Mouse (Mus musculus) lung, adult 18-20 months (tissue): ENCODE results near the gene Ascc2.

Source experiments
- DNase-seq, 2 experiments: peaks; one replicate each; pipeline ENCODE4 v3.0.0; 2022; ENCODE audit warnings: mixed read lengths in 2 of 2

Ascc2 gene

DNA sequence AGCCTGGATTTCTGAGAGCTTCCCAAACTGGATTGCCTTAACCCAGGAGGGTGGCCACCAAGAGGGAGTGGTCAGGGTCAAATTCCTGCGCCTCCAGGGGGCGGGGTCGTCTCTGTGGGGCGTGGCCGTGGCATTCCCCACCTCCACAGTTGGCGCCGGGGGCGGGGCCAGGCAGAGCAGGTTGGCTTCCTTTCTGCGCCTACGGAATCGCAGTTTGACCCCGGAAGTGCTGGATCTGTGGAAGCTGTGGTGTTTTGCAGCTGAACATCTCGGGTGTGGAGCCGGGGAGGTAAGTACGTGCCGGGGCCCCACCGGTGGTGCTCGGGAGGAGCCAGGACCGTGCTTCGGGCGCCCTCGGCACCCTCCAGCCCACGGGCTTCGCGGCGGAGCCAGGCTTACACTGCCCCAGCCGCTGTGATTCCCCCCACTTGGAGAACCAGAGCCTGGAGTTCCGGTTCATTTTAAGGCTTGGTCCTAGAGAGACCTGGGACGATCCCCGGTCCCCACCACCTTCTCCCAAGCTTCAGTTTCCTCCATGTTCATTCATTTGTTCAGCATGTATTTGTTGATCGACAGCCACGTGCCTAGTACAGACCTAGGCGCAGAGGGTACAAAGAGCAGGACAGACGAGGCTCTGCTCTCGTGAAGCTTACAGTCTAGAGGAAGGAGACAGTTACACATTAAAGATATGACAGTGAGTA, at the start of gene Ascc2:
Gene Ascc2 (plus strand): TSS at position 214 of the 701 bp plus-strand sequence.
- DNase-seq, result peak; percentile 97 to 98

DNA sequence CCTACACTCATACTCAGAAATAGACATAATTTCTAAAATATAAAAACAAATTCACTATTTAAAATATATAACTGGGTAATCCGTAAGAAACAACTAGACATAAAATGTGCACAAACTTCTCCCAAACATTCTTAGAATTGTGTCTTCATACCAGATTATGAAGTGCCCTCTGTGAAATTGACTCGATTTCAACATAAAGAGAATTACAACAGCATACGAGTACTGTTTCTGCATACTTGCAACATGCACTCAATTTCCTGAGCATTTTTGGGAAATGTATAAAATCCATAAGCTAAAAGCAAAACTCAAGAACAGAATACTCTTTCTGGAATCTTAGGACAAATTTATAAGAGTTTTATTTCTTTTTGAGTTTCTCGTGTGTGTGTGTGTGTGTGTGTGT, 45.7 kb upstream of the Ascc2 start:
- DNase-seq, result no peak

DNA sequence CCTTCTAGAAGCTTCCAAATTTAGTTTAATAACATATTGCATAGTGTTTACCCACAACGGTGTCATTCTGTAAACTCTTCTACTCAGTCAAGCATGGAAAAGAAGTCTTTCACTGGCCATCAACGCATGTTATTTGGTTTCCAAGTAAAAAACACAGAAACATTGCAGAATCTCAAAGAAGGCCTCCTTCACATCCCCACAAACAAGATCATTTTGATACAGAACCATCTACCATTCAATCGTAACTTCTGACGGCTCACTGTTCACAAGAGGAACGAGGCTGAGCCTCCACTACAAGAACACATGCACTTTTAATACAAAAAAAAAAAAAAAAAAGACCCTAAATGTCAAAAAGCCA, 44.1 kb upstream of the Ascc2 start:
- no peak for DNase-seq

DNA sequence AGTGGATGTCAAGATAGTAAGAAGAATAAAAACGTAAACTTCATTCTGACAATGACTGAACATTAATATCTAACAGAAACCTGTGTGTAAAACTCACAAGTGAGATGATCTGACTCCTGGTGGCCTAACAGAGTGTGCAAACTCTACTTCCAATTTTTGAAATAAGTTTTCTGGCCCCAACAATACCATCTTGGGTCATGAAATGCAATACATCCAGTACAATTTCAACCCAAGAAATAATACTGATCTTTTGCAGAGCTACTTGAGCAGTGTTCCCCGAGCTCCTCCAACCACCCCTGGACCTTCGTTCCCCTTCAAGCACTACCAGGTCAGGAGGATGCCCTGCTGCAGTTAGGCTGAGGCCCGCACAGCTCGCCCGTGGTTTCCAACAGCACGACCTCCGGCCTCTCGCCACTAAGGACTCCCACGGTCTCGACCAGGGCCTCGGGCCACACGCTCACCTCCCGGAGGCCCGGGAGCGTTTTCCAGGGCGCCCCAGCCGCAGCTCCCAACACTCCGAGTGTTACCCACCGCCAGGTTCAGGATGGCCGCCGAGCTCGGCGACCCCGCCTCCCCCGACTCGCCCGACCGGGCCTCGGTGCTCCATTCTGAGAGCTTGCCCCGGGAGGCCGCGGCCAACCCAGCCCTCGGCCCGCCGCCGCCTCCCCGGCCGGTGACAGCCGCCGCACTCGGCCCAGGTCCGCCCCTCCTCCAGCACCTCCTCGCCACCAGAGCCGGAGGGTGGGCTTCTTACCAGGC, 43.5 kb upstream of the Ascc2 start:
- peak; percentile 44 to 49 for DNase-seq

DNA sequence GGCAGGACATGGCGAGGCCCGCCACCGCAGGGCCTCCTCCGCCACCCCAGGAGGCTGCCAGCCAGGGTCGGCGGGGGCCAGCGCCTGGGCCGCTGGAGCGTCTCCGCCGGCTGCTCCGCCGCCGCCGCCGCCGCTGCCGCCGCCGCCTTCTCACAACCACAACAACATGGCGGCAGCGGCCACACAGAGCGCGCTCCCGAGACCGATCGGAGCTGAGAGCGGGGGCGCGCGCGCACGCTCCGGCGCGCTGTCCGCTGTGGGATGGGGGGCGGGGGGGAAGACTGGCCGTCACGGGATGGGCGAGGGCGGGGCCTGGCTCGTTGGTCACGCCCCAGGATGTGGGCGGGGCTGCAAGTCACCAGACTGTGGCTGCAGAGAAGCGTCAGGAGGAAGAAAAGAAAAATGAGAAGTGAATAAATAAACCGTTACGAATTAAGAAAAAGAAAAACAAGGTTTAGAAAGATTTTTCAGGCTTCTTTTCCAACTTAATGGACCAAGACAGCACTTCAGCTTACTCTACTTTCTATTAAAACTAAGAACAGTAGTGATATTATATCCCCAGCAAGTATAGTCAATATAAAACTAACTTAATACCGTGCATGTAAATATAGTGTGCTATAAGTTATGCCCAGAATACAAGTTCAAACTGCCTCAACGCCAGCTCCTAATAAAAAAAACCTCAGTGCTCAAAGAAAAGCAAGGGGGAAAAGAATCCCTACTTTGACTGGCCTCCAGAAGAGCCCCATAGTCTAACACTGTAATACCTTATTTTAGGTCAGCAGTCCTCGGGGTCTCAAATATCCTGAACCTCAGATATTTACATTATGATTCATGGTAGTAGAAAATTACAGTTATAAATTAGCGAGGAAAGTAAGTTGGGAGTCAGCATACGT, 42.7 kb upstream of the Ascc2 start, which contains the start of gene Mtmr3:
Gene Mtmr3 (minus strand): TSS at position 256 of the 893 bp plus-strand sequence.
- DNase-seq, result peak; percentile 95 to 96

DNA sequence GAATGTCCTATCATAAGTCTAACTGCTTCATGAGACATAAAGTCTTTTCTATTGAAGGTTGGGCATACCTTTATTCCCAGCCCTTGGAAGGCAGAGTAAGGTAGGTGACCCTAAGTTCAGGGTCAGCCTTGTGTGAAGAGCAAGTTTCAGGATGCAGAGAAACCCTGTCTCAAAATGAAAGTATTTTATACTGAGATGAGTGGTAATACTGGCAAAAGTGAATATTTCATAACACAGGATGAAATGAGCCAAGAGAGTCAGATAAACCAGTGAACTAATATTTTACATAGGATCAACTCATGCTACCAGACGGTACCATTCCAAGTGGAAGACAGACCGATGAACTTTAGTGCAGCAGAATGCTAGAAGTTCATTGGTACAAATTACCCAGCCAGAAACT, 39.1 kb upstream of the Ascc2 start:
- no peak for DNase-seq

DNA sequence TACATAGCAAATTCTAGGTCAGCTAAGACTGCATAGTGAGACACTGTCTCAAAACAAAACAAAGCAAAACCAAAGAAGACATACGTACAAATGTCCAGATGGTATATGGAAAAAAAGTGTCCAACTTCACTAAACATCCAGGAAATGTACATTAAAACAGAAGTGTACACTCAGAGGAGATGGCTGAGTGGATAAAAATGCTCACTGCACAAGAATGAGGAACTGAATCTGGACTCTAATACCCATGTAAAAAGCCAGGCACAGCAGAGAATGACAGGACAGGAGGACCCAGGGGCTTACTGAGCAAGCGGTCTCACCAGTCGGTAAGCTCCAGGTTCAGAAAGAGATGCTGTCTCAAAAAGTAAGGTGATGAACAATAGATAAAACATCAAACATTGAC, 37.6 kb upstream of the Ascc2 start:
- no peak for DNase-seq

DNA sequence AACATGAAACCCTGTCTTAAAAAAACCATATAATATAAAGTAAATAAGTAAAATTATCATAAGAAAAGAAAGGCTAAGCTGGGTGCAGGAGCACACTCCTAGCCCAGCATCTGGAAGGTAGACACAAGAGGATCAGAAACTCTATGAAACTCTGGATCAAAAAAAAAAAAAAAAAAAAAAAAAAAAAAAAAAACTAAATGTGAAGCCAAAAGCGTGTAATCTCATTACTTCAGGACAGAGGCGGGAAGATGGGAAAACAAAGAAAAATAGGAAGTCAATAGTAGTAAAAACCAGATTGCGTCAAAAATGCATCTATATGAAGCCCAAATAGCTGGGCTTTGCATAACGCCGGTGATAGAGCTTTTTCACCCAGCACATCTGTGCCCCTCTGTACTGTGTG, 35.7 kb upstream of the Ascc2 start:
- DNase-seq, result no peak

DNA sequence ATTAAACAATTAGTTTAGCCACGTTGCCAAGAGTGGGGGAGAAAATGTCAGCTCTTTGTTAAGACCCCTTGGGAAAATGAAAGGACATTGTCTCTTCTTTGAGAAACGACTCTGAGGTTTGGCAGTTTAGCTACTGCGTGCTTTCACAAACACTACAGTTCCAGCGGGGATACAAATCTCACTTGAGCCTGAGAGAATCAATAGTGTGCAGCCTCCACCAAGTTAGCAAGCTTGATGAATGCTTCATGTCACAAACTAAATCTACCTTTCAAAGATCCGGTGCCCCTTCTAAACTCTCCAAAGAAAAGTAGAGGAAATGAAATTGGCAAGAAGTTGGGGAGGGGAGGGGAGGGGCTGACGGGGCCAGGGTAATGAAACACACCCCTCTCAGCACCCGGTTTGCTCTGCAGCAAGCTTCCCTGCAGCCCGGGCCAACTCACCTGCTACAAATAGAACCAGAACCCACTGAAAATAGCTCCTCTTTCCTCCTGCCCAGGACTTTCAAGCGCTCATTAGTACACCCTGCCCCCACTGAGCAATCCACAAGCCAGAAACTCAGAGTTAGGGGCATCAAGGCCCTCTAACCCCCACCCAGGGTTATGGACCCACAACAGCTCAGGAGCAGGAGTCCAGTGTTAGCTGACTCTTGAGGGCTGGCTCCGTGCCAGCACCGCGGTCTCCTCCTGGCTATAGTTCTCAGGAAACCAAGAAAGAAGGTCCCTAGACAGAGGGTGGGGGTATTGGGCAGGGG, 34.7 kb upstream of the Ascc2 start:
- peak; percentile 35 to 36 for DNase-seq

DNA sequence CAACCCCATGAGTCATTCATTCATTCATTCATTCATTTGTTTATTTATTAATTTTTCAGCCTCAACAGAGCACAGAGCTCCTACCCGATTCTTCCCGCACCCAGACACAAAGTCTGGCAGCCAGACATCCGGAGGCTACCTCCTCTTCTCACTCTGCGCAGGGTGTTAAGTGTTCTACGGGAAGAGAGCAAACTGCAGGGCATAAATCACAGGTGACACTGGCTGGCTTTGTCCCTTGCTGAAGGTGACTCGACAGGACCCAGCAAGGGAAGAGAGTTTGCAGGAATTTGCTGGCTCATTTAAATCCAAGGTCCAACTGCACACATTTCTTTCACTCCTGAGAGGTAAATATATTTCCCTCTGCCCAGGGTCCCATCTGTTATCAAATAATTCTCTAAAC, 33.1 kb upstream of the Ascc2 start:
- no peak for DNase-seq

DNA sequence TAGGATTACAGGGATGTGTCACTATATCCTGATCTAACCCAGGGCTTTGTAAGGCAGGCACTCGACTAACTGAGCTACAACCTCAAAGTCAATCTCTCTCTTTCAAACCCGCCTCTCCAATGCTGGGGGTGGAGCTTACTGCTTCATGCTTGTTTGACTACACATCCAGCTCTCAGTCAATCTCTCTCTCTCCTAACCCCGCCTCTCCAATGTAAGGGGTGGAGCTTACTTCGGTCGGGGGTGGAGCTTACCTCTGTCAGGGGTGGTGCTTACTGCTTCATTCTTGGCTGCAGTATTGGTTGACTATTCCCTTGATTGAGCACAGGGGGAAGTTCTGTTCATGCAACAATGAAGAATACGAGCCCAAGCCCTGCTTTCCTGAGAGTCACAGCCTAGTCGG, 32.1 kb upstream of the Ascc2 start:
- DNase-seq, result peak in 1 of 2 experiments; percentile 13

DNA sequence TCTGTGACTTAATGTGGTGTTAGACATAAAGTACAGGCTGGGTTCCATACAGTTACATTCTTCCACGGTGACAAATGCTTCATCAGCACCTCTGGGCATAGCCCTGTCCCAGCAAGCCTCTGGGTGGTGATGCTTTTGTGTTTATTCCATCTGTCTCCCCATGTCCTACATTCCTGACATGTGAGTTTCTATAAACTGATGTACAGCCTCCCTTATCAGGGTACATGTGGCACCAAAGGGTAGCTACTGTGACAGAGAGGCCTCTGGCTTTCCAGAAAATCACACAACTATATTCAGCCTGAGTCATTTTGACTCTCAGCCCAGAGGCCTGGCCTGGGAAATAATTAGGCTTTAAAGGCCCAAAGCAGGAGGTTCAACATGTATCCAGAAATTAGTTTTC, 31.0 kb upstream of the Ascc2 start:
- no peak for DNase-seq

DNA sequence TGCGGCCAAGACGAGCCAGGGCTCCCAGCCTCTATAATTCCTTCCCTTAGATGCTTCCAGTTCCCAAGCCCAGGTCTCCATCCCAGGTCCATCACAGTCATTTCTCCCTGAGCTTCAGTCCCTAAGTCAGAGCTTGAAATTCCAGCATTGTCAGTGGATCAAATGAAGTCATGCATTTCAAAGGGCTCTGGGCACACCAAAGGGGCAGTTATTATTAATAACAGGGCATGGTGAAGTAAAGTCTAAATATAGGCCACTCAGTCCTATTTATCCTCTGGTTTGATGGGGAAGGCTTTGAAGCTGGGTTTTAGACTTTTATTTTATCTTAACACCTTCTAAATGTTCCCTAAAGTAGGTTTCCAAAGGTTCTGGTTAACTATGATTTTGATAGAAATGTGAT, 25.6 kb upstream of the Ascc2 start:
- no peak for DNase-seq

DNA sequence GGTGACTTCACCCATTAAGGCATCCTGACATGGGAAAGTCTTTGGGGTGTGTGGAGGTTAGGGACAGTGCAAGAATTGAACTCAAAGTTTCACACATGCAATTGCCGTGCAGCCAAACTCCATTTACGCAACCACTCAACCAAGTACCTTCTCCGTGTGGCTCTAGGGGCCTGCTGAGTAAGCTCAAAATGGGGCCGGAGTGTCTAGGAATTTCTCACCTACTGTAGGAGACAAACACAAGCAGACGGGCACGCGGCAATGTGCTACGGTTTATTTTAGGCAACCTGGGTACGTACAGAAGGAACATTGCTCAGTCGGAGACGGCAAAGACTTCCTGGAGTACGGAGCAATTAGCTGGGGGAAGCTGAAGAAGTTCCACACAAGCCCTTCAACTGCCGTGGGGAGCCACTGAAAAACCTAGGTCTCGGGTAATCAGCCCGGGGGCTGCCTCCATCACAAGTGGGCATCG, 17.5 kb upstream of the Ascc2 start, which contains the start of gene Gm11032:
Gene Gm11032 (plus strand): TSS at position 51 of the 469 bp plus-strand sequence.
- no peak for DNase-seq

DNA sequence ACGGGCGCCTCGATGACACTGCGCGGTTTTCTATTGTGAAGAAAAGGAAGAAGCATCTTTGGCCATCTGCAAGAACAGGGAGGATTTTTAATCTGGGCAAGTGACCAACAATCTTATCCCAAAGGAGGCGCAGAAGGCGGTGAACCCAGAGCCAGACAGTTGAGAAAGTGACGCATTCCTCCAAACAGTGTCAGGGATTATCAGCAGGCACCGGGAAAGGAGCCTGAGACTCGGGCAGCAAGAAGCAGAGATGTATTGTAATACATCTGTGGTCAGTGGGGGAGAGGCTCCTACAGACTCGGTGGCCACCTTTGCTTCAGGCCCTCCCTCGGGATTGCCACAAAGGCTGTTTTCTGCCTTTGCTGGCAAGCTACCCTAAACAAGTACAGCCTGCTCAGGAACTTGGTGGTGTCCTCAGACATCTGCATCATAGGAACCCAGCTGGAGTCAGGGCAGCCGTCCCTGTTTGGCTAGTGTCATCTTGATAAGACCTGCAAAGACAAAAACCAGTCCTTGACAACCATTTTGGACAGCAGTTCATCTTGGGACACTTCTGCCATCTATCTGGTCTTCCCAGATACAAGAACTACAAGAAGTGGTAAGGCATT, 16.9 kb upstream of the Ascc2 start:
- no peak for DNase-seq

DNA sequence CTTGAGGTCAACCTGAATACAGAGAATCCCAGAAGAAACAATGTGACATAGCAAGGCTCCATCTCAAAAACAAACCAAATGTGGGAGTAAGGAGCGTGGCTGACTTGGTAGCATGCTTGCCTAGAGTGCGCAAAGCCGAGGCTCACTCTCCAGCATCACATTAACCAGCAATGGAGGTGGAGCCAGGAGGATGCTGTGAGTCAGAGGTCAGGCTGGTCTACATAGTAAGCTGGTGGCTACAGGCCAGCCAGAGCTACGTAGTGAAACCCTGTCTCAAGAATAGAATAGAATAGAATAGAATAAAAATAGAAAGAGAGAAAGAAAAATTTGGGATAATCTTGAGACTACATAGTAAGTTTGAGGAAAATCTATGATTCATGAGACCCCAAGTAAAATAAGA, 15.7 kb upstream of the Ascc2 start:
- no peak for DNase-seq

DNA sequence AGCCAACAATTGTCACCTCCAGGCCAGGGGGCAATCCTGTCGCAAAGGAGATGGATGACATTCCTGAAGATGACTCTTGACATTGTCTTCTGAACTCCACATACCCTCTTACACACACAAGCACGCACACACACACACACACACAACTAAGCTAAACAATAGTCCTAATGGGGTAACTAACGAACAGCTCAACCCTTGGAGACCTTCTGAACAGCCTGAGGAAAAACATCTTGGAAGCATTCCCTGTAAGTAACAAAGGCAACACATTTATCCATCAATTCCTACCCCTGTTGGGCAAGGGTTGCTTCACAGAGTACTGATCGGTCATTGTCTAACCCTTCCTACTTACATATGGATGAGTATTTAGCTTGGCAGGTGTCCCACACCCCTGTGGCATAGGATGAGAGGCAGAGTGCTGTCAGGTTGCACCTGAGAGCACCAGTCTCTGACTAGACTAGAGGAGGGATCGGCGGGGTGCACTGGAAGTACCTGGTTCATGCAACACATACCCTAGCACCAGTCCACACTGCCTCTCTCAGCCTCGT, 15.0 kb upstream of the Ascc2 start:
- DNase-seq, result no peak

DNA sequence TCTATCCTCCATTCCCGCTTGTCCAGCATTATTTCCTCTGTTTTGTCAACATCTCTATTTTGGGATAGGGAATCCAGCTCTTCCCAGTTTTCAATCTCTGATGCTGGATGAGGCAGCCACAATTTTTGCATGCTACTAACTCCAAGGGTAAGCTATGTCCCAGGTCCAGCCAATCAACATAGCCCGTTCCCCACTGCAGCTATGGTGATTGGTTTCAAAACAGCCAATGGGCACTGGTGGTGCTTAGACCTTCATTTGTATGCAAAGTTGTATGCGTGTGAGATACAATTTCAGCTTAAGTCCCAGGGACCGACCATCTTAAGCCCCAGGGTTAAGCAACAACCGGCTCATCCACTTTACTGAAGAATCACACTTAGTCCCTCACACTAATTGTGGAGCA, 14.6 kb upstream of the Ascc2 start:
- no peak for DNase-seq

DNA sequence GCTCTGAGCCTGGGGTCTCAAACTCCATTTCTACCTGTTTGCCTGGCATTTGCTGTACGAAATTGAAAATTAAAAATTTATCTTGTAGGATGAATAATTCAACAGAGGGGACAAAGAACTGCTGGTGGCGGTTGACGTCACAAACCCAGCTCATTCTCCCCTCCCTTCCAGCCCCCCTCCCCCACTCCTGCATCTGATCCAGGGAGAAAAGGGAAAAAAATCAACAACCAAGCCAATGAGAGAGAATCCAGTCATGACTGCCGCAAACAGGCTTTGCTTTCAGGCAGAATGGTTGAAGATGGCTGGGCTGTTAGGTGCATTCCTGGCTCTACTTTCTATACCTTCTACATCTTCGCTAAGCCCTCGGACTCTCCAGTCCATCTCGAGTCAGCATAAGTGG, 11.6 kb upstream of the Ascc2 start:
- DNase-seq, result no peak

DNA sequence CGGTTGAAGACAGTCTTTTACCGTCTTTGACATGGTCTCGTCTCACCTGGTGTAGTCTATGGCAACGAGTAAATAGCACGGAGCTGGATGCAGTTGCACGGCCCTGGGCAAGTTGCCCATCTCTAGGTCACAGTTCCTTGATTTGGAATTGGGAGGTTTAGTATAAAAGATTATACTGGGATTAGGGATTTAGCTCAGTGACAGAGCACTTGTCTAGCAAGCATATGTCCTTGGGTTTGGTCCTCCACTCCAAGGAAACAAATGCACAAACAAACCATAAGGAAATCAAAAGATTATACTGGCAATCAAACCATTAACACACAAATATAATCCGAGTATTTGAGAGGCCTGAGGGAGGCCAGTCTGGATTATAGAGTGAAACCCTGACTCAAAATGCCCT, 9.9 kb upstream of the Ascc2 start:
- no peak for DNase-seq

DNA sequence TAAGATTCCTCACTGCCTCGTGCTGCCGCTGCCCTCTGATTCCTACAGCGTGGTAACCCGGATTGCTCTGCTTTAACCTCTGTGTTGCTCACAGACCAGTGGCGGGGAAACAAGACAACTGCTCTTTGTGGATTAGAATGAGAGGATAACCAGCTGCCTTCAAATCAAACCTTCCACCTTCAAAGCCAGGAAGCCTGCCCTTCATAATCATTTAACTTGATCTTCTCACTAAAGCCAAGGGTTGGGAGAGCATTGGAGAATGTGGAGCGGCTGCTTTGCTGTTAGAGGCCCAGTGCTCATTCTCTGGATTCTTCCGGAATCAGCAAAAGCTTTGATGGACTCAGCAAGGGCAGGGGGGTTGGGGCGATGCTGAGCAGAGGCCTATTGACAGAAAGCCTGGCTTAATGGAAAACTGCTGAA, 7.7 kb upstream of the Ascc2 start:
- DNase-seq, result no peak

DNA sequence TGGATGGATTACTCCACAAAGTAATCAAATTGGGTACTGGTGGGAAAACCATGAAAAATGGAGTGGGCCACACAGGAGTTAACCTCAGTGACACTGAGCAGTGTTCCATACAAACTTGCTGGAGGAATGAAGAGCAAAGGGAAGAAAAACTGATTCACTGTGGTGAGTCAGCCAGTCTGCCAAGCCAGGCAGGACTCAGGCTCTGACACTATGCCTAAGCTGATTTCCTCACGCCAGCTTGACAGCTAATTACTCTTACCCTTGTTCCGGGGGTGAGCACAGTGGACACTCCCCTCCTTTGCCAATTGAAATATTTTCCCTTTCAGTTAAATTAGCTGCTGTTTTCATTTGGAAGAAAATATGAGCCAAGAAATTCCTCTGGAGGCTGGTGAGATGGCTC, 4.1 kb upstream of the Ascc2 start:
- DNase-seq, result no peak
